Mouse (Mus musculus) spleen, adult 2 months (tissue): ENCODE data around the gene Cirbp. TPM values are rescaled to one million over a fixed set of nuclear protein-coding genes. Genes with fewer than 3 reads are reported as not detected.
A peak's percentile ranks its signal among the peaks of the same experiment; 100 is the strongest.

Experiments used
- DNase-seq, 2 experiments: peaks; one replicate each; pipeline versions ENCODE4 v3.0.0 to v3.0.0-alpha.2; 2012 to 2021; ENCODE audit warnings: low spot score in 2 of 2, low read depth in 1 of 2
- H3K27ac ChIP-seq: fragments of 200-500 bp; 2 replicates; pipeline ENCODE4 v1.5.1; 2012; ENCODE audit warnings: low read length, inconsistent platforms; ENCODE audit not compliant: insufficient read depth
- H3K27me3 ChIP-seq: fragments of 200-500 bp; 2 replicates; pipeline ENCODE4 v1.6.1; 2012; ENCODE audit warnings: mild to moderate bottlenecking, moderate library complexity, low read length, inconsistent platforms; ENCODE audit not compliant: control insufficient read depth, insufficient read depth
- H3K36me3 ChIP-seq: fragments of 200-500 bp; 2 replicates; pipeline ENCODE4 v1.6.1; 2012; ENCODE audit warnings: mild to moderate bottlenecking, low read length, inconsistent platforms; ENCODE audit not compliant: control insufficient read depth, insufficient read depth
- H3K4me1 ChIP-seq: fragments of 200-500 bp; 2 replicates; pipeline ENCODE4 v1.6.1; 2011; ENCODE audit warnings: inconsistent platforms; ENCODE audit not compliant: control insufficient read depth, insufficient read depth, insufficient read length
- H3K4me3 ChIP-seq: fragments of 200-500 bp; 2 replicates; pipeline ENCODE4 v1.5.1; 2011; ENCODE audit warnings: mild to moderate bottlenecking, inconsistent platforms; ENCODE audit not compliant: insufficient read depth, insufficient read length; ENCODE audit errors: extremely low read depth
- CTCF ChIP-seq: fragments of 200-500 bp; IDR thresholded peaks from 2 replicates; pipeline ENCODE4 v1.5.1; 2011; ENCODE audit warnings: mild to moderate bottlenecking, inconsistent platforms; ENCODE audit not compliant: insufficient read depth, insufficient read length, insufficient replicate concordance; ENCODE audit errors: extremely low read depth
- POLR2A ChIP-seq: fragments of 200-500 bp; IDR thresholded peaks from 2 replicates; pipeline ENCODE4 v1.6.1; 2011; ENCODE audit warnings: low read depth, low read length, inconsistent platforms
- WGBS: fragments of 180-500 bp; shearing (Covaris S2); methylation state at CpG from one replicate; pipeline ENCODE4 v1.1.7; 2018; 5-methylcytosine and 5-hydroxymethylcytosine counted together
- polyA plus RNA-seq: library from polyadenylated mRNA; depleted of rRNA; stranded (reverse); fragments of >200 nt; gene quantifications from 2 replicates; pipeline ENCODE4 v1.2.3, GENCODE M21; 2012

The Cirbp gene
- polyA plus RNA-seq, 1 experiment: 144 TPM

GRCm38 (mm10) chr10:80151211-80152034 is 14.4 kb upstream of the Cirbp start:
- peaks cover 46% of the 10 kb centered on the region for H3K36me3 ChIP-seq
- peak overlapping the region; percentile 77 for H3K4me3 ChIP-seq
- TF ChIP-seq POLR2A (peak; percentile 13; the same call in 1 of the 2 replicates), CTCF (no peak)
- H3K4me1 ChIP-seq: peaks cover 28% of the 10 kb centered on the region
- peak overlapping the region; percentile 96 for H3K27ac ChIP-seq
- no peaks in the 10 kb centered on the region for H3K27me3 ChIP-seq
- DNase-seq: peak in 1 of 2 experiments; percentile 79
- 2% methylated on average over 25 of the region's 26 CpGs for WGBS

DNA sequence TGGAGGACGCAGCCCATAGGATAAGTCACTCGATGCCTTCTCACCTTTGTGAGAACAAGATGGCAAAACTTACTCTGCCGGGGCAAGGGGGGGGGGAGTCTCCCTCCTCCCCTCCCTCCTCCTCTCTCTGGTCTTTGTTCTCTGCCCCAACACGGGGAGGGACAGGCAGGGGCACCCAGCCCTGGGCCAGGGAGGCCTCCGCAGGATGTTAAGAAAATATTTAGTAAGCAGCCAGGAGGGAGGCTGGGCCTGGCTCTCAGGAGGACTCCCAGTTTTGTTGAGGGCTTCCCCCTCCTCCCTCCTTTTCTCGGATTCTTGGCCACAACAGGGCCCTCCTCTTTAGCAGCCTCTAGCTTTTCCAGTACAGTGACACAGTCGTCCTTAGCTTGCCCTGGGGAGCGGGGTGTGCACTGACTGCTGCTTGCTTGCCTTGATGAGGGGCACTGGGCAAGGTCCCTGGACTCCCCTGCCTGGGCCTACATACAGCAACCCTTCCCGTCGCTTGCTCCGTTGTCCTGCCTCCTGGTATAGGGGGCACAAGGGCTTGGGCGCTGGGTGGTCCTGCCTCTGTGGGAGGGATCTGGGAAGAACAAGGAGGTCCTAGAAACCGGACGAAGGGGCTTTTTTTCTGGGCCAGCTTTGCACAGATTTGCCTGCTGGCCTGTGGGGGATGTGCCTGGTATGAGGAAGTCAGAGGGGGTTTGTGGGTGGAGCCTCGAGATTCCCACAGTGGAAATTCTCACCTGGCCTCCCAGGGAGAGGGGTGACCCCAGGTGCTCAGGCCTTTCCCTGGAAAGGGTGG is 13.5 kb upstream of the Cirbp start:
- 18% methylated on average over 15 of the region's 15 CpGs for WGBS
- peaks cover 54% of the 10 kb centered on the region for H3K36me3 ChIP-seq
- peak in 1 of 2 experiments; percentile 51 for DNase-seq
- TF ChIP-seq POLR2A (no peak), CTCF (no peak)
- peaks cover 32% of the 10 kb centered on the region for H3K4me1 ChIP-seq
- H3K4me3 ChIP-seq: peak overlapping the region; percentile 77; the same call in 1 of the 2 replicates
- H3K27ac ChIP-seq: peak overlapping the region; percentile 96
- H3K27me3 ChIP-seq: no peaks in the 10 kb centered on the region

DNA sequence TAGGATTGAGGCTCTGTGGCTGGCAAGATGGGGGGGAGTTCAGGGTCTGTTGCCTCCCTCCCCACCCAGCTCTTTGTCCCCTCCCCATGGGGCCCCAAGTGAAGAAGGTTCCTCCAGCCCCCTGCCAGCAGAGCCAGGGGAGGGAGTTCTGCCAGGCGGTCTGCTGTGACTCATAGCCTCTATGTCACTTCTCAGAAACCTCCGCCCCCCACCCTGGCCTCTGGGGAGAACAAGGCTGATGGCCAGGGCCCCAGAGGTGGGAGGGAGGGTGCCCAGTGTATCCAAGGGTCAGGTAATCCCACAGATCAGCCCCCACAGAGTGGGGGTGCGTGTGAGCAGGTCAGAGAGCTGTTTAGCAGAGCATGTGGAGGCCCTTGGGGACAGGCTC is 12.9 kb upstream of the Cirbp start:
- peaks cover 54% of the 10 kb centered on the region for H3K36me3 ChIP-seq
- TF ChIP-seq CTCF (no peak), POLR2A (no peak)
- peaks cover 31% of the 10 kb centered on the region for H3K4me1 ChIP-seq
- DNase-seq: peak in 1 of 2 experiments; percentile 56
- H3K27ac ChIP-seq: peak overlapping the region; percentile 96
- no peaks in the 10 kb centered on the region for H3K27me3 ChIP-seq
- 32% methylated on average over 3 of the region's 3 CpGs for WGBS
- peak overlapping the region; percentile 77; the same call in 1 of the 2 replicates for H3K4me3 ChIP-seq

DNA sequence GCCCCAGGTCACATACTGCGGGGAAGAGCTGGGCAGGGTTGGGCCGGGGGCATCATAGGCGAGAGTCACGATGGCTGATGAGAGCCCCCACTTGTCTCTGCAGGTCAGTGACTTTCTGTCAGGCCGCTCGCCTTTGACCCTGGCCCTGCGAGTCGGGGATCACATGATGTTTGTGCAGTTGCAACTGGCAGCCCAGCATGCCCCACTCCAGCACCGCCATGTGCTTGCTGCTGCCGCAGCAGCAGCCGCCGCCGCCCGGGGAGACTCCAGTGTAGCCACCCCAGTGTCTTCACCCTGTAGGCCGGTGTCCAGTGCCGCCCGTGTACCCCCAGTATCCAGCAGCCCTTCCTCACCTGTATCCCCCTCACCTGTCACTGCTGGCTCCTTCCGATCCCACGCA is 12.1 kb upstream of the Cirbp start:
- no peak overlapping the region for H3K4me3 ChIP-seq
- peaks cover 30% of the 10 kb centered on the region for H3K4me1 ChIP-seq
- 0 out of 2 replicates have a peak overlapping the region, but pooled peaks have one; percentile 96 for H3K27ac ChIP-seq
- H3K36me3 ChIP-seq: peaks cover 54% of the 10 kb centered on the region
- DNase-seq: no peak
- TF ChIP-seq CTCF (no peak), POLR2A (no peak)
- 91% methylated on average over 19 of the region's 19 CpGs for WGBS
- no peaks in the 10 kb centered on the region for H3K27me3 ChIP-seq

DNA sequence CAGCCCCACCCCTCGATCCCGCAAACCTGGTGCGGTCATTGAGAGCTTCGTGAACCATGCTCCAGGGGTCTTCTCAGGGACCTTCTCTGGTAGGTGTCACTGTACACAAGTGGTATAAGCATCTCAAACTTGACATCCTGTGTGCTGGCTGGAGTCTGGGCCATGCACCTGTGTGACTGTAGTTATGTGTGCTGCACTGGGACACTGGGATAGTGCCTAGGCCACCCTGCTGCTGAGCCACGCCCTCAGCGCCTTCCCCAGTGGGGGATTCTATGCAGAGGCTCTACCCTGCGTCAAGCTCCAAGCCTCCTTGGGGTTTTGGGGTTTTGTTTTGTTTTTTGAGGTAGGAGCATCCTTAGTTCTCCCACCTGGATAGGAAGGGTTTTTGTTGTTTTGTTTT is 11.4 kb upstream of the Cirbp start:
- Histone ChIP-seq H3K27me3 (no peaks in the 10 kb centered on the region), H3K36me3 (peaks cover 54% of the 10 kb centered on the region), H3K4me3 (no peak overlapping the region), H3K27ac (0 out of 2 replicates have a peak overlapping the region, but pooled peaks have one; percentile 4), H3K4me1 (peaks cover 37% of the 10 kb centered on the region)
- DNase-seq: no peak
- TF ChIP-seq CTCF: no peak
- no peak for TF ChIP-seq POLR2A
- 94% methylated on average over 7 of the region's 7 CpGs for WGBS

DNA sequence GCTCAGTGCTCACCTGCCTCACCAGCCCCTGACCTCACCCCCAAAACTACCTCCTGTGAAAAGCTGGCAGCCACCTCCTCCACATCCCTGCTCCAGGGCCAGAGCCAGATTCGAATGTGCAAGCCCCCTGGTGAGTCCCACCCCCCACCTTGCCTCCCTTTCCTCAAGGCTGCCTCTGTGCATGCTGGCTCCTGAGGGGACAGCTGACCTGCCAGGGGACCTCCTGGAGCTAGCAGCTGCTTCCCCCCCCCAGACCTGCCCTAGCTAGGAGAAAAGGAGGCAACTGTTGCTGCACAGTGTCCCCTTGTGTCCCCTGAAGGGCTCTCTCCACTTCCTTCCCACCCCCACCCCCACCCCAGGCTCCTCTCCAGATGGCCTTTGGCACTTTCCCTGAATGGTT is 10.5 kb upstream of the Cirbp start:
- 86% methylated on average over 1 of the region's 1 CpGs for WGBS
- Histone ChIP-seq H3K4me3 (no peak overlapping the region), H3K36me3 (peaks cover 54% of the 10 kb centered on the region), H3K27ac (peak overlapping the region; percentile 33; the same call in 1 of the 2 replicates), H3K4me1 (peaks cover 41% of the 10 kb centered on the region), H3K27me3 (no peaks in the 10 kb centered on the region)
- TF ChIP-seq CTCF (no peak), POLR2A (no peak)
- DNase-seq: no peak
